Mouse (Mus musculus) gastrocnemius, postnatal 14 days (tissue): ENCODE data around the gene Prpsap1. TPM values are rescaled to one million over a fixed set of nuclear protein-coding genes. Genes with fewer than 3 reads are reported as not detected.

ENCODE experiments used
- DNase-seq: peaks from one replicate; pipeline ENCODE4 v3.0.0; 2021; ENCODE audit warnings: mixed read lengths
- intact Hi-C: fragments of 180-260 bp; cut with DNase I; formaldehyde crosslinking; loops from one replicate; pipeline ENCODE4 v1.15.1; 2025; ENCODE audit warnings: low total_unique reads
- total RNA-seq, 2 experiments: library from RNA; stranded (reverse); gene quantifications; 2 replicates each; pipeline ENCODE4 v1.2.3; 2021

Prpsap1 gene
- total RNA-seq, 2 experiments from 2014 or later = 22.4 to 24.6 TPM

GRCm38 (mm10) chr11:116456234-116456633, 37.8 kb downstream of the Prpsap1 start:
- intact Hi-C loops = no loop called here
- no peak for DNase-seq

- DNase-seq = no peak
- intact Hi-C loops = no loop called here
These were observed 40.1 kb downstream of the Prpsap1 start for GRCm38 (mm10) chr11:116453889-116454288.

- no peak for DNase-seq
- intact Hi-C loops = no loop called here
These were observed 44.7 kb downstream of the Prpsap1 start for GRCm38 (mm10) chr11:116449341-116449740.

- DNase-seq = no peak
- intact Hi-C loops = loop anchor here (2.0 kb wide), 1 partner anchor 129 kb away; no protein-coding TSS in a partner anchor
These were observed 46.2 kb downstream of the Prpsap1 start for GRCm38 (mm10) chr11:116447822-116448221.

GRCm38 (mm10) chr11:116446308-116446887, 47.6 kb downstream of the Prpsap1 start:
- intact Hi-C loops = loop anchor here (2.0 kb wide), 1 partner anchor 128 kb away; no protein-coding TSS in a partner anchor
- no peak for DNase-seq

GRCm38 (mm10) chr11:116445596-116446307, 48.2 kb downstream of the Prpsap1 start:
- peak; percentile 91 for DNase-seq
- intact Hi-C loops = loop anchor here (2.0 kb wide), 1 partner anchor 127 kb away; no protein-coding TSS in a partner anchor

GRCm38 (mm10) chr11:116443935-116444334, 50.1 kb downstream of the Prpsap1 start:
- intact Hi-C loops = loop anchor here (5.0 kb wide), 1 partner anchor 42 kb away; no protein-coding TSS in a partner anchor
- no peak for DNase-seq

- intact Hi-C loops = loop anchor here (5.0 kb wide), 1 partner anchor 41 kb away; no protein-coding TSS in a partner anchor
- DNase-seq = no peak
These were observed 50.7 kb downstream of the Prpsap1 start for GRCm38 (mm10) chr11:116443311-116443710.

GRCm38 (mm10) chr11:116442867-116443177, 51.2 kb downstream of the Prpsap1 start:
- intact Hi-C loops = loop anchor here (5.0 kb wide), 1 partner anchor 41 kb away; no protein-coding TSS in a partner anchor
- peak; percentile 36 for DNase-seq

GRCm38 (mm10) chr11:116442129-116442866, 51.7 kb downstream of the Prpsap1 start:
- intact Hi-C loops = loop anchor here (5.0 kb wide), 1 partner anchor 40 kb away; no protein-coding TSS in a partner anchor
- no peak for DNase-seq

GRCm38 (mm10) chr11:116440408-116441068, 53.5 kb downstream of the Prpsap1 start:
- intact Hi-C loops = loop anchor here (5.0 kb wide), 1 partner anchor 38 kb away; no protein-coding TSS in a partner anchor

GRCm38 (mm10) chr11:116439269-116440240, 54.4 kb downstream of the Prpsap1 start:
- DNase-seq = no peak
- intact Hi-C loops = loop anchor here (5.0 kb wide), 1 partner anchor 37 kb away; no protein-coding TSS in a partner anchor

More at GRCm38 (mm10) chr11:116440408-116441068, 53.5 kb downstream of the Prpsap1 start:
- DNase-seq = peak; percentile 33

- intact Hi-C loops = no loop called here
- peak; percentile 40 for DNase-seq
These were observed 56.5 kb downstream of the Prpsap1 start for GRCm38 (mm10) chr11:116437541-116437940.

GRCm38 (mm10) chr11:116436725-116437331, 57.2 kb downstream of the Prpsap1 start:
- peak; percentile 65 for DNase-seq
- intact Hi-C loops = no loop called here

- no peak for DNase-seq
These were observed 57.8 kb downstream of the Prpsap1 start for GRCm38 (mm10) chr11:116435992-116436724.

GRCm38 (mm10) chr11:116434967-116435752, 58.8 kb downstream of the Prpsap1 start:
- intact Hi-C loops = no loop called here
- DNase-seq = no peak

More at GRCm38 (mm10) chr11:116435992-116436724, 57.8 kb downstream of the Prpsap1 start:
- intact Hi-C loops = no loop called here
